Comparison of ENCODE assay signal across 8 mouse cellular contexts in the genomic region with DNA sequence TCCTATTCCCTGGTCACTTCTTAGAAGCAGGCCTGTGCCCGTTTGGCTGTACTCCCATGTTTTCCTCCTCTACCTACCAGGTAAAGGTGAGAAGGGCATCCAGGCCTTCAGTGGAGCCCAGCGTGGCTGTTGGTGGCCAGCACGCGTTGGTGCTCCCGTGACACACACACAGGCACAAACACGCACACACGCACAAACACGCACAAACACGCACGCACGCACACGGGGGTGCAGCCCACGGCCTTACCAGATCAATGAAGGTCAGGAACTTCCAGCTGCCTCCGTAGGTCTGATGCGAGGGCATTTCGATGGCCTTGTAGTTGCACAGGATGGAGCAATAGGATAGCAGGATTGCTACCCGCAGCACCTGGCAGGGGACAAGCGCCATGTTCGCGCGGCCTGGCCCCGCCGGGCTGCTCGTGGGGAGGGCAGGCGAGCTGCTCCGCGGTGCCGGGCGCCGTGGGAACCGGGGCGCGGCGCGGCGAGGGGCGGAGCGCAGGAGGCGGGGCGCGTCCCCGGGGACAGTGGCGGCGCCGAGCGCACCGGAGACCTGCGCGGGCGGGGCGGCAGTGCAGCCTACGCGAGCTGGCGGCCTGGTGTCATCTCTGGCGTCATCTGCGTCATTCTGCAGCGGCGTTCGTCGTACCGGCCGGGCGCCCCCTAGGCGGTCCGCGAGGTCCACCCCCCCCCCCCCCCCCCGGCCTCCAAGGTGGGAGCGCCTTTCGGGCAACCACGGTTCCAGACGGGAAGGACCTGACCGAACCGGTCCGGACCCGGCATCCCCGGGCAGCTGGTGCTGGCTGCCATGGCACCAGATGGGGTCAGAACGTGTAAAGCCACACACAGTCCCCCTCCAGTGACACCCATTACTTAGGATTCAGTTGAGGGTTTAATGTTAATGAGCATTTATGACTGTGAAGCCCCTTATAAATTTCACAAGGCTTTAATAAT. TPM values are rescaled to one million over a fixed set of nuclear protein-coding genes. Genes with fewer than 3 reads are reported as not detected.
DNase-seq lines count a peak whose midpoint lies in the region; ATAC-seq and TF ChIP-seq lines count a peak whose summit lies in the region.

A gene (minus strand): TSS at position 610 of the 951 bp plus-strand sequence.

- no peaks in the 10 kb centered on the region for H3K36me3 ChIP-seq in forebrain, embryonic 10.5 days (replicated peaks)
- no peaks in the 10 kb centered on the region for H3K36me3 ChIP-seq in heart, embryonic 15.5 days
- H3K36me3 ChIP-seq in liver, embryonic 11.5 days (ENCODE audit: control insufficient read depth, insufficient read depth, low read length): no peaks in the 10 kb centered on the region
- H3K36me3 ChIP-seq in myocyte (ENCODE audit: control insufficient read depth, insufficient read depth): no peaks in the 10 kb centered on the region

- H3K4me1 ChIP-seq in forebrain, embryonic 10.5 days: peaks cover 15% of the 10 kb centered on the region
- H3K4me1 ChIP-seq in heart, embryonic 15.5 days (replicated peaks): peaks cover 30% of the 10 kb centered on the region
- peaks cover 3% of the 10 kb centered on the region for H3K4me1 ChIP-seq in liver, embryonic 11.5 days (replicated peaks; ENCODE audit: control insufficient read depth, insufficient read depth, low read length)

- no peak within 1 kb of the TSS for H3ac ChIP-seq in myocyte (ENCODE audit: control insufficient read depth, insufficient read length)

- H3K4me2 ChIP-seq in heart, embryonic 15.5 days: peak within 1 kb of the TSS; percentile 74
- peak within 1 kb of the TSS; percentile 84 for H3K4me2 ChIP-seq in liver, embryonic 11.5 days
- H3K4me2 ChIP-seq in myocyte (ENCODE audit: low read depth): peak within 1 kb of the TSS; percentile 79

- no peaks in the 10 kb centered on the region for H3K9me3 ChIP-seq in forebrain, embryonic 10.5 days
- H3K9me3 ChIP-seq in heart, embryonic 15.5 days (replicated peaks): no peaks in the 10 kb centered on the region
- no peaks in the 10 kb centered on the region for H3K9me3 ChIP-seq in liver, embryonic 11.5 days (ENCODE audit: control insufficient read depth, low read length)

- peak within 1 kb of the TSS; percentile 90 for H3K27ac ChIP-seq in forebrain, embryonic 10.5 days
- H3K27ac ChIP-seq in heart, embryonic 15.5 days: peak within 1 kb of the TSS; percentile 87
- 0 out of 2 replicates have a peak within 1 kb of the TSS, but pooled peaks have one; percentile 32 for H3K27ac ChIP-seq in liver, embryonic 11.5 days (ENCODE audit: low read depth, low read length)

- no peaks in the 10 kb centered on the region for H3K27me3 ChIP-seq in forebrain, embryonic 10.5 days (ENCODE audit: poor library complexity, severe bottlenecking)
- H3K27me3 ChIP-seq in heart, embryonic 15.5 days: no peaks in the 10 kb centered on the region
- H3K27me3 ChIP-seq in liver, embryonic 11.5 days (replicated peaks; ENCODE audit: control insufficient read depth, insufficient read depth, low read length): no peaks in the 10 kb centered on the region
- no peaks in the 10 kb centered on the region for H3K27me3 ChIP-seq in myocyte (ENCODE audit: control insufficient read depth, insufficient read depth, insufficient read length)

- 3% methylated on average over 71 of the region's 77 CpGs for WGBS in forebrain, embryonic 10.5 days
- WGBS in heart, embryonic 15.5 days: 2% methylated on average over 71 of the region's 77 CpGs
- 5% methylated on average over 68 of the region's 77 CpGs for WGBS in liver, embryonic 11.5 days

- H3K9ac ChIP-seq in heart, embryonic 15.5 days: peak within 1 kb of the TSS; percentile 74
- peak within 1 kb of the TSS; percentile 50 for H3K9ac ChIP-seq in liver, embryonic 11.5 days (ENCODE audit: low read depth, low read length)

- peak; percentile 87 for ATAC-seq in heart, embryonic 15.5 days (replicated peaks; ENCODE audit: insufficient number of reproducible peaks, insufficient read depth, low FRiP score, low read depth)
- peak; percentile 95 for ATAC-seq in liver, embryonic 11.5 days (replicated peaks; ENCODE audit: low FRiP score)

- H3K79me2 ChIP-seq in myocyte (ENCODE audit: control insufficient read depth, insufficient read depth): no peaks in the 10 kb centered on the region

- DNase-seq in B cell, adult 2 months: peak; percentile 80 to 81
- peak; percentile 53 for DNase-seq in c-Kit-negative CD71-positive TER-119-positive erythroid progenitor cells, embryonic 14.5 days (ENCODE audit: low read depth, low spot score)
- peak; percentile 60 for DNase-seq in forebrain, embryonic 10.5 days (ENCODE audit: extremely low spot score, low spot score)
- DNase-seq in kidney, postnatal 14 days: peak; percentile 86
- peak; percentile 73 for DNase-seq in liver, embryonic 11.5 days (ENCODE audit: low spot score)
- DNase-seq in spleen, postnatal 36 days (ENCODE audit: low spot score in 2 of 2): peak; percentile 75 to 81

- peak within 1 kb of the TSS; percentile 82 for H3K4me3 ChIP-seq in forebrain, embryonic 10.5 days
- H3K4me3 ChIP-seq in heart, embryonic 15.5 days: peak within 1 kb of the TSS; percentile 82
- H3K4me3 ChIP-seq in liver, embryonic 11.5 days (ENCODE audit: low read depth, low read length): peak within 1 kb of the TSS; percentile 55
- peak within 1 kb of the TSS; percentile 20 for H3K4me3 ChIP-seq in myocyte

- peak; percentile 56 for TF ChIP-seq POLR2A in myocyte (IDR thresholded peaks at IDR 0.05; ENCODE audit: insufficient read length, low read depth)

TF ChIP-seq in myocyte, 11 proteins besides CTCF, POLR2A, EP300 and RAD21:
- TF ChIP-seq REST (IDR thresholded peaks at IDR 0.05; ENCODE audit: insufficient read depth, insufficient read length) (no peak), MYOD1 (IDR thresholded peaks at IDR 0.05; ENCODE audit: control insufficient read depth in 1 of 3, insufficient read length in 2 of 3, low read depth in 2 of 3) (peak in 1 of 3 experiments; percentile 2)

RNA-seq across cellular contexts. Expression of the gene that starts here (rescaled TPM):
- polyA plus RNA-seq in forebrain, embryonic 10.5 days (2016; fragmentation: Nextera tagmentation; extraction: Ambion mirVana): 21.8 and 22.1 TPM in 2 replicates
- polyA plus RNA-seq in heart, embryonic 15.5 days (2015; fragmentation: Nextera tagmentation; extraction: Ambion mirVana): 64.6 and 66.2 TPM in 2 replicates
- 19.2 and 20.3 TPM in 2 replicates for polyA plus RNA-seq in liver, embryonic 11.5 days (2014; fragmentation: Nextera tagmentation; extraction: Ambion mirVana)
- 31.3 TPM for polyA plus RNA-seq in myocyte (2012; fragmentation: generic; extraction: Trizol)

Comparison
In these comparisons a context has a peak if more than half of its experiments do, and no peak if none do; other contexts are left out.
1. Peak in every context shown above with its lines: DNase-seq, ATAC-seq, H3K4me3 ChIP-seq and H3K27ac ChIP-seq.
2. H3K27ac ChIP-seq: peak in every context shown above with its lines; median percentile 90 in forebrain, embryonic 10.5 days; 87 in heart, embryonic 15.5 days; 32 in liver, embryonic 11.5 days.
3. H3K4me3 ChIP-seq: peak in every context shown above with its lines; median percentile 82 in forebrain, embryonic 10.5 days; 82 in heart, embryonic 15.5 days; 55 in liver, embryonic 11.5 days; 20 in myocyte.